Mouse (Mus musculus) gastrocnemius, adult 18-20 months (tissue): ENCODE measurements around the gene Selplg. TPM values are rescaled to one million over a fixed set of nuclear protein-coding genes. Genes with fewer than 3 reads are reported as not detected.

Experiments used
- DNase-seq: peaks from one replicate; pipeline ENCODE4 v3.0.0; 2021; ENCODE audit warnings: low spot score
- total RNA-seq, 2 experiments: library from RNA; stranded (reverse); gene quantifications; 2 replicates each; pipeline ENCODE4 v1.2.3; 2021

Selplg gene
- total RNA-seq, 2 experiments from 2014 or later, result 0.85 to 0.87 TPM

DNA sequence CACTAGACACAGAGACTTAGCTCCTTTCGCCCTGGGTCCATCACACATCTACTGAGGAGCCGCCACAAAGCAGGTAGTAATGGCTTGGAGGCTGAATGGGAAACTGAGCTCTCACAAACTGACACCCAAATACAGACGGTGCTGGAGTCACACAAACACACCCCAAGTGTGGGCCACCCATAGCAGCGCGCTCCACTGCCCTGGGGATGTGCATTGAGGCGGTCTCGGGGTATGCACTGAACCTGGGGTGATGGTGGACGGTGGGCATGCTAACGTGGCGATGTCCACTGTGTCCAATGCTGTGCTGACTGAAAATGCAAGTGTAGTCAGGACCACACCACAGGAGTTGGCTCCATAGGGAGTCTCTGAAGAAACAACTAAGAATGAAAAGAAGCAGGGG, 22.7 kb upstream of the Selplg start:
- DNase-seq, result no peak

DNA sequence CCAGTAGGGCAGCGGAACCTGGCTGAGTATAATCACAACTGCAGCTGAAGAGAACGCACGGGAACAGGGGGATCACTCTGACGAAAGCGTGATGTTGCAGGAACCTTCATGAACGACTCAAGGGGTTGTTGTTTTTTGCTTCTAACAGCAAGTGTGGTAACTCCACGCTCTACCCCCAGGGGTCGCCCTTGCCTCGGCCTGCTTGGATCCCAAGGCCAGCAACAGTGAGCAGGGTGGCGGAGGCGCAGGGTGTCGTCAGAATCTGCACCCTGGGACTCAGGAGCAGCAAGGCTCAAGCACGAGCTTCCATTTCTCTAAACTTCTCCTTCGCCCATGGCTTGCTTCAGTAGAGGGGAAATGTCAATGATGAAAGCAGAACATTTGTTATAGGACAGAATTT, 22.1 kb upstream of the Selplg start:
- DNase-seq, result peak; percentile 91

DNA sequence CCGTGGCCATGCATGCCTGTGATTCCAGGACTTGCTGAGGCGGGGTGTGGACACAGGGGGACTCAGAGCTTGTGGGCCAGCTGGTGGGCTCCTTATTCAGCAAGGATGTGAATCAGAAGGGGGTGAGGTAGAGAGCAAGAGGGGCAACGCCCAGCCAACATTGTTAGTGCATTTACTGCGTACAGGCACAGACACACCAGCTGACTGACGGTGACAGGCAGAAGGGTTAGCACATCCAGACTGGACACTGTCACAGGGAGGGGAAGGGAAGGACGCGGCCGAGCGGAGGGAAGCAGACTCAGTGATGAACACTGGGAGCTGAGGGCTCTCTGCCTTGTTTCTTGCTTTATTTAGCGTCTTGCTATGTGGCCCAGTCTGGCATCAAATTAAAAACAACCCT, 21.1 kb upstream of the Selplg start:
- DNase-seq, result no peak

DNA sequence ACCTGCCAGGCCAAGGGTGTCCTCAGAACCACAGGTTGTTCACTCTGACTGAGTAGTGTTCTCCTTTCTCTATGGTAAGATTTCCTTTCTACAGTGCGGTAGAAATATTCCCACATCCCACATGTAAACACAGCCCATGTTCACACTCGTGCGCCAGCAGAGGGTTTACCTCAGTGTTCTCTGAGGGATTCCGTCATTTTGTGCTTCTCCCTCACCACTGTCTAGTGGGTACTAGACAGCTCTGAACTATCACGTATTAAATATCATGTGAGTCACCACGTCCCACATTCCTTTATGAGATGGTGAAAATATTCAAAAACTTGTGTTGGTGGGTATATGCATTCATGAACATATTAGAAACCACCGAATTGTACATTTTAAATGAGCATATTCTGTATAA, 20.0 kb upstream of the Selplg start:
- DNase-seq, result no peak

DNA sequence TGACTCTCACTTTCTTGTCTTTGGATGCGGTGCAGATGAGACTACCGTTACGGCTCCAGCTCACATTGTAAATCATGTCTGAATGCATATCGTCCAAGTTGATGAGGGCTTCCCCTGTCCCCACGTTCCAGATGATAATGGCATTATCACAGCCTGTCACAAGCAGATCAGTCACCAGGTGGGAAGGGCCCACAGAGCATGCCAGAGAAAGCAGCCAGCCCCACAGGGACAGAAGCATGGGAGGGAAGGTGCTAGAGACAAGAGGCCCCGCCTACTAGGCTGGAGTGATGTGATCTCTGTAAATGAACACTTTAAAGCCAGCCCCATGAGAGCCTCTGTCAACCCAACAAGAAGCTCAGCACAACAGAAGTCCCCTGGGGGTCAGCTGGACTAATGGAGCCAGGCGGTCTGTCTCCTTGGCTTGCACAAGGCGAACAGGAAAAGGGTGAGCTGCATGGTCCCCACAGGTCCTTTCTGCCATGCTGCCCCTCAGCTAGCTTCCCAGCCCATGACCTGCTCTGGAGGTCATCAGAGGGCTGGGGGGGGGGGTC, 18.3 kb upstream of the Selplg start:
- DNase-seq, result no peak

DNA sequence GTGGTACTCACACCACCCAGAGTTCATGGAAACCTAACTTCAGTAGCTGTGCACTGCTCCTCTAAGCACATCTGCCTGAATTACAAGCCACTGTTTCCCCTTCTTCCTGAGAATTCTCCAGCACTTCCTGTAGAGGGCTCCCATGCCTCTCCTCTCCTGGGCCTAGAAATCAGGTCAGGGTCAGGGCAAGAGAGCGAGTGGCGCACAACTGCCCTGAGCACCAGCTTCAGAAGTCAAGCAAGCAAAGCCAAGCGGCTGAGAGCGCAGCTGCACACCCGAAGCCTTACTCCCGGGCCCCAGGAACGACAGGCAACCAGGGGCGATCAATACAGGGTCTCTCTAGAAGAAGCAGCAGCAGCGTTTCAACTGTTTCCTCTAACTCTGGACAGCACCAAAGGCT, 15.2 kb upstream of the Selplg start:
- no peak for DNase-seq

DNA sequence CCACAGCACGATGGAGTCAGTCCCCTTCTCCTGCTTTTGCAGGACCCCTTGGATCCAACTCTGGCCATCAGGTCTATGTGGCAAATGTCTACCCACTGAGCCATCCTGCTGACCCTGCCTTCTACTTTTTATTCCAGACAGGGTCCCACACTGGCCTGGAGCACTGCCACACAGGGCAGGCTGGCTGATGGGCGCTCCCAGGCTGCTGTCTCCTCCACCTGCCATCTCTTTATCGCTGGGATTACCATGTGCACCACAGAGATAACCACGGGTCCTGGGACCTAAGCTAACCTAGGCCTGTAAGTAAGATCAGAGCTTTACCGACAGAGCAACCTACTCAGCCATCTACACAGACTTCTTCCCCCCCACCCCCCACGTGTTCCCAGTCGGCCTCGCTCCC, 14.2 kb upstream of the Selplg start:
- no peak for DNase-seq

DNA sequence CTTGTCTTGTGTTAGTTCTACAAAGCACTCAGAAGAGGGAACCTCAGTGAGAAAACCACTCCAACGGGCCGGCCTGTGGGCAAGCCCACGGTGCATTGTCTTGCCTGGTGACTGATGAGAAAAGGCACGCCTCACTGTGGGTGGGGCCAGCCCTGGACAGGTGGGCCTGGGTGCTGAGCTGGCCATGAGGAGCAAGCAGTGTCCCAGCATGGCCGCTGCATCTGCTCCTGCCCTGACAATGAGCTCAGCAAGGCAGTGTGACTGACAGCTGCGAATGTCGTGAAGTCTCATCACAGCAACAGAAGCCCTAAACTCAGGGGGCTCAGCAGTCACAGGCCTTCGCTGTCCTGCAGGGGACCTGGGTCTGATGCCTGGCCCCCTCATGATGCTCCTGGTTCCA, 13.2 kb upstream of the Selplg start:
- no peak for DNase-seq

DNA sequence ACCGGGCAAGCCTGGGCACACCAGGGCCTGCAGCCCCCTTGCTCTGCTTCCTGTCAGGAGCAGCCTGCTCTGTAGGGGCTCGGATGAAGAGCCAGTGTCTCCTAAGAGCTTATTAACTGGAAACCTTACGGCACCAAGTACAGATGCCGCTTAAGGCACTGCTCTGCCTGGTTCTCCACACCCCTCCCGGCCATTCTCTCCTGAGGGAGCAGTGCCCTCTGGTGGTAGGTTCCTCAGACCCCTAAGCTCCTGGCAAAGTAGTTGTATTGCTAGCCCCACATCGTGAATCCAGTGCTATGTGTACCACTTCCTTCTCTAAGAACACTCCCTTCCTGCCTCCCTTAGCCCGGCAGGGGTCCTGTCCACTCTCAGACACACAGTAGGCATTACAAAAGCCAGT, 12.3 kb upstream of the Selplg start:
- peak; percentile 58 for DNase-seq

DNA sequence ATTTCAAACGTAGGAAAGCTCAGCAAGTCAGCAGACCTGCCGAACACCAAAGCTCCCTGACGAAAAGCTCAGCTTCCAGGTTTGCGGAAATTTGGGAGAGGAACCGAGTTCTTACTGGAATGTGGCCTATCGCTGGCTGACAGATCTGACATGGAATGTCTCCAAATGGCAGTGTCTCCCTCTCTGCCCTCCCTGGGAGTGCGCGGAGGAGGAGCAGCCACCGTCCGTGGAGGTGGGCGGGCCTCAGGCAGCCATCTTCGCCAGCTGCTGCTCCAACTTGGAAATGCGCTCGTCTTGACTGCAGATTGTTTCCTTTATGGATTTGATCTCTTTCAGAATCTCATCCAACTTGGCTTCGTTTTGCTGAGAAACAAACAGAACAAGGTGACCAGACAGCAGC, 11.7 kb upstream of the Selplg start:
- no peak for DNase-seq

DNA sequence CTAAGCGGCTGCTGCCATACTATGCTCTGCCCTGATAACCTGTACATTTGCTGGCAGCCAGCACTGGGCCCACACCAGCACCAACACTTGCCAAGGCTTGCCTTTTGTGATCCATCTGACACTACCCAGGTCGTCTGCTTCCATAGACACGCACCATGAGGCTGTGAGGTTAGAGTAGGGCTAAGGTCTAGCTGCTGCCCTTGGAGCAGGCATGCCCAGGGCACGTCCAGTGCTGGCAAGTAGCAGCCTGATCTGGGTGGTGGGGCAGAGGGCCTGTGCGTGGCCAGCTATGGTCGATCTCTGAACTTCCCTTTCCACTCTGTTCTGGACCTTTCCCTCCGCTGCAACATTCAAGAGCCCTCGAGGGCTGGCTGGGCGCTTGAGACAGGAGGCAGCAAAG, 10.5 kb upstream of the Selplg start:
- DNase-seq, result no peak

DNA sequence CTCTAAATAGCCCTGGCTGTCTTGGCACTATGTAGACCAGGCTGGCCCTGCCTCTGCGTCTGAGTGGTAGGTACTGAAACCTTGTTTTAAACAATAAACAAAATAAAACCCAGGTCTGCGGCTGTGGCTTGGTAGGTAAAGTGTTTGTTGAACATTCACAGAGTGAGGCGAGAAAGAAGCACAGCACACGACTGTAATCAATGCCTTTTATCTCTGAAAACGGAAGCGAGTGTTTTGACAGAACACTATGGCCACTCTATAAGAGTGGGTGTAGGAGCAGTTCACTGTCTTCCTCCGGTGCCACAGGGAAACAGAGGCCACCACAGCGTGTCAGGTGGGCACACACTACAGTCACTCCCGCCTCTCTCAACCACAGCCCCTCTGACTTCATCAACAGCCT, 9.8 kb upstream of the Selplg start:
- DNase-seq, result no peak

DNA sequence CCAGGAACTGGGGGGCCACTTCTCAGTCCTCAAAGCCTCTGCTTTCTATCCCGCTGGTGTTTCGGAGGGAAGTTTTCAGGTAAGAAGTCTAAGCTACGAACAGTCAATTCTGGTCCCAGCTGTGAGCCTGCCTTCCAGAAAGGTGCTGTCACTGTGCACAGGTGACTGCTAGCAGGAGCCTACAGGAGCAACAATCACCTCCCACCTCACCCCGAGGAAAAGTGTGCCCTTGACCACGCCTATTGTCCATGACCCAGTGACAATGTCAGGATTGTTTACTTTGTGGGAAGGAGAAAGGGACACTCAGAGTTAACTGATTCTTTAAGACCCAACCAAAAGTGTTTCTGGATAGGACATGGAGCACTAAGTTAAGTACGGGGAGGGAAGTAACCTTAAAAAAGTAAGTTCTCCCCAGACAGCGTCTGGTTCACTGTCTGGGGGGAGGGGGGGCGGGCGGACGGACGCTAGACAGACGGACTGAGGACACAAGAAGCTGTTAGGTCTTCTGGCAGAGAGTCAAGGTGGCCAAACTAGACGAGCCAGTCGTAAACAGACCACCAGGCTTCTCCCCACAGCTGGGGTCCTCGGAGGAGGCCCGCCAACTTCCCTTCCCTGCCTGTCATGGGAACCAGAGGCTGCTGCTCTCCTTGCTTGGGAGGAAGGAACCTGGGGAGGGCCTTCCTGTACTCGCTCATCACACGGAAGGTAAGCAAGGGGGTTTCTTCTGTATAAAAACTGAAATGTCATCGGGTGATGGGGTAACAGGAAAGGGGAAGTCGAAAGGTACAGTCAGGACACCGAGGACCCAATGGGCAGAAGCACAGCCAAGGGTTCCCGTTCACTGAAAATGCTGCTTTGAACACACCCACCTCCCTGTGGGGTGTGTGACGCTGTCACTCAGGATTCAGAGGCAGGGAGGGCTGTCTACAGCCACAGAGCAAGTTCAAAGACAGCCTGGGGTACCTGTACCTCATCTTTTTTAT, 9.1 kb upstream of the Selplg start:
- DNase-seq, result no peak

DNA sequence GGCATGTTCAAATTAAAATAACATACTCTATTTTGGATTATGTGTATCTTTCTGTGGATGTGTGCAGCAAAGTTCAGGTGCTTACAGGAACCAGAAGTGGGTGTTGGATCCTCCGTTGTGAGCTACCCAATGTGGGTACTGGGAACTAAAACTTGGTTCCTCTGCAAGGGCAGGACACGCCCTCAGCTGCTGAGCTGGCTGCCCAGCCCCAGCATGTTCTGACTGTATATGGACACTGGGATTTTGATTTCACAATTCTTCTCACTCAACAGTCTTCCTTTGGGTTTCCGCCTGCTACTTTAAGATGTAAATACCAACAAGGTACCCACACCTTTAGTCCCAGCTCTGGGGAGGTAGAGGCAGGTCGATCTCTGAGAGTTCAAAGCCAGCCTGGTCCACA, 8.0 kb upstream of the Selplg start:
- DNase-seq, result no peak

DNA sequence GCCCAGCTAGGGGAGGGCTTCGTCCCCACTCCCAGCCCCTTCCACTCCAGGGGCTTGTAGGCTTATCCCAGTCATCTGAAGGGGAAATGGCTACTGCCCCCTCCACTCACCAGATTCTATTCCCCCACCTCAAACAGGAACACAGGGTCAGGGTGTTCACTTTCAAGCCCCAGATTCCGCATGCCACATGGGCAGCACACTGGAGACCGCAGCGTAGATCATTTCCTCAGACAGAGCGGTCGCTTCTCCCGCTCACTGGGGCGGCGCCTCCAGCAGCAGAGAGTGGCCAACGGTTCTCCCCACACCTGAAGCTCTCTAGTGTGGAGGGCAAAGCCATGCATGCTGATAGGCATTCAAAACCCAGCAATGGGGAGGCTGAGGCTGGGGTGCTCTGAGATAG, 4.5 kb upstream of the Selplg start:
- no peak for DNase-seq

DNA sequence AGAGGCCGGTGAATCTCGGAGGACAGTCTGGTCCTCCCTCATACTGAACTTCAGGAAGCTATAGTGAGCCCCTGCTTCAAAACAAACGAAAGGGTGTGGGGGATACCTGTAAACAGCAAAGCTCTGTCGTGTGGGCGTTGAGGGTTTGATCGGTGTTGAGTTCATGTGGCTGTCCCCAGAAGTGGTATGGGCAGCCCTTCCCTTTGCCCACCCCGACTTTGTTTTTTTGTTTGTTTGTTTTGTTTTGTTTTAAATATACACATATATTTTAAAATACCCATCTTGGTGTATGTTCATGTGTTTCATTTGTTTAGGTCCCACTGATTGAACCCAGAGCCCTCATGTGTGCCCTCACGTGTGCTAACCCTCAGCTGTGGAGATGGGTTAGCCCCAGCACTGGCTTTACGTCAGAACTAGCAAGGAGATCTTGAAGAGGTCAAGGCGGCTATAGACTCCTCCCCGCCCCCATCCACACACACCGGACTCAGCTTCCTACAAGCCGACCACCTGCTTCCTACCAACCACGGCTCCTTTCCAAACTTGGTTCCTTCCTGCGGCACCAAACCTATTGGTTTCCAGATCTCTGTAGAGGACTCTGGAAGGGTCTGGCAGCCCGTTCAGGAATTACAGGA, 988 bp upstream of the Selplg start:
- no peak for DNase-seq

DNA sequence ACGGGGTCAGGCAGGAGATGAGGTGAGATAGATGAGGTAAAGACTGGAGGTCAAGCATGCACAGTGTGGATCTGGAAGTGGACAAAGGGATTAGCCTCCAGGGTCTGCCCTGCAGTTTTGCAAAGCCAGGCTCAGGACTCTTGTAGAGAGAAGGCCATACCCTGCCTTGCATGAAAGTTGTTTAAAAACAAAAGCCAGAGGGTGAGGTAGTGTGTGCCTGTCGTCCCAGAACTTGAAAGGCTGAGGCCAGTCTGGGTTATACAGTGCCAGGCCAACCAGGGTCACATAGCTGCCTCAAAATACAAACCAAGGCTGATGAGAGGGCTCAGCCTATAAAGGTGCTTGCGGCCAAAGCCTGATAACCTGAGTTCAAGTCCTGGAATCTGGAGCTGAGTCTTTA, 703 bp downstream of the Selplg start:
- DNase-seq, result no peak

DNA sequence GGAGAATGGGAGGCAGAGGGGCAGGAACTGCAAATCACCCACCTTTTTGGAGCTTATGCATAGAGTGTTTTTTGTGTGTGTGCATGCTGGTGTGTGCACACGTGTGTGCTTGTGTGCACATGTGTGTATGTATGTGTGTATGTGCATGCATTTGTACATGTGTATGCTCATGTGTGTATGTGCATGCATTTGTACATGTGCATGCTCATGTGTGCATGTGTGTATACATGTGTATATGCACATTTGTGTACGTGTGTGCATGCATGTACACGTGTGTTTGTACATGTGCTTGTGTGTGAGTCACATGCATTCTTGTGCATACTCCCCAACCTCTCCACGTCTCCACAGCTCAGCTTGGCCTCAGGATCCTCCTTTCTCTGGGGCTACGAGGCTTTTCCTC, 1.6 kb downstream of the Selplg start:
- no peak for DNase-seq

DNA sequence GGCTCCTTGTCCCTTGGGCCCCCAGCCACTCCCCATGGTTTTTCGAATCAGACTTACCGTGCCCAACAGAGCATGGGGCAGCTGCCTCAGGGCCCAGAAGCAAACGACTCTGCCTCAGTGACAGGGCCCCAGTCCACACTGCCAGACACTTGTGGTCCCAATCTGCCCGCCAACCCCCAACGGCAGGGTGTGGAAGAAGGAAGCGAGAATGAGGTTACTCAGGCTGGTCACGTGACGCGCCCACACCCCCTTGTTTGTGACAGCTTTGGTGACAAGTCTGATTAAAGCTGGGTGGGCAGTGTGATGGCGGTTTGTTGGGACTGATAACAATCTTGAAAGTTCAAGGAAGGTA, 2.2 kb downstream of the Selplg start:
- DNase-seq, result peak; percentile 26

DNA sequence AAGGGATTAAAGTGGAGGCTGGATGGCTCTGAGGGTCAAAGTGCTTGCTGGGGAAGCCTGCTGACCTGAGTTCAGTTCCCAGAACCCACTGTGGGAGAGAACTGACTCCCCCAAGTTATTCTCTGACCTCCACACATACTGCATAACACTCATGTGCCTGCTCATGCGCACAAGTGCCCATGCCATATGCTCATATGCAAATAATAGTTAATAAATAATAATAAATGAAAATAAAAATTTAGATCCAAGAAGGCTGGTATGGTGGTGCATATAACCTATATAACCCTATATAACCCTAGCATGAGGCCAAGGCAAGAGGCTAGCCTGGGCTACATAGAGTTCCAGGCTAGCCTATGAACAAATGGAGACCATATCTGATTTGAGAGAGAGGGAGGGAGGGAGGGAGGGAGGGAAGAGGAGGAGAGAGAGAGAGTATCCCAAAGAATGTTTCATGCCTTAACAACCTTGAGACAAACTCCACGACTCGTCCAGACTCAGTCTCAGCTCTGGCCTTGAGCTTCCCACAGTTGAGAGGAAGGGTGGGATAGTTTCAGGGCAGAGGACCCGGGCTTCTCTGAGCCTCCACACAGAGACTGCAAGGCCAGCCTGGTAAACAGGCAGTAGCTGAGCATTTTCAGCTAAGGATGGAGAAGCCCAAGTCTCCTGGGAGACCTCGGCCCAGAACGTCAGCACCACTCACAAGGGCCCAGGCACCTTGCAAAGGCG, 2.7 kb downstream of the Selplg start:
- DNase-seq, result no peak

DNA sequence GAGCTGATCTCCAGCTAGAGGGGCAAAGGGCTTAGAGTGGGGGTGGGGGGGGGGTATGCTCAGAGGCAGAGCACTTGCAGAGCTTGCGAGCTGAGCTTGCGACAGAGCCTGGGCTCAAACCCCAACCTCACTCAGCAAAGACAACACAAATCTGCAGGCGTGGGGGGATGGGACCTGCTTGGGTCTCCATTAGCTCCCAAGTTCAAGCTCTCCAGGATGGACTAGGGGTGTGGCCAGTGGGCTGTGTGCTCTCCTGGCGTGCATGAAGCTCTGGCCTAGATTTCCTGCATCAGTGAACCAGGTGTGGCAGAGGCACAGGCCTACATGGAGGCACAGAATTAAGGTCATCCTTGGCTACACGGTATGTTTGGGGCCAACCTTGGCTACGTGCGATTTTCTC, 4.0 kb downstream of the Selplg start:
- no peak for DNase-seq

DNA sequence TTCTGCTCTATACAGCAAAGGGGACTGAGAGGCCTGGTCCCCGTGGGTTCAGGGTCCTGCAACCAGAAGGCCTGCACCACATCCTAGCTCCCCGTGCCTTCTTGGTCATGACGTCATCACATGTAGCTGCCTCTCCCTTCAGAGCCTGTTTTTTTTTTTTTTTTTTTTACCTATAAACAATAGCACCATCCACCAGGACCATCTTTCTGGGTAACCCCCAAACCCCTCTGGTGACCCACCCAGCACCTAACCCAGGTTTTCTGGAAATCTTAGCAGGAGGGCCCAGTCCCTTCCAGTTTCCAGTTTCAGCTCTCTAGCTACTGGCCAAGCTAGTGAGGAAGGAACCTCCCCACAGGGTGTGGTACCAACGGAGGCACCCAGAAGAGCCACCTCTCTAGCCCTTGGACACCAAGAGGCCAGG, 4.4 kb downstream of the Selplg start:
- no peak for DNase-seq
